Mouse (Mus musculus): ENCODE measurements at regions not wholly inside any gene's neighbourhood (a gene's known extent, or its start where the extent isn't known, plus 50 kb on each side); places are given as distances from the start of the nearest gene placed in this dataset.

DNA sequence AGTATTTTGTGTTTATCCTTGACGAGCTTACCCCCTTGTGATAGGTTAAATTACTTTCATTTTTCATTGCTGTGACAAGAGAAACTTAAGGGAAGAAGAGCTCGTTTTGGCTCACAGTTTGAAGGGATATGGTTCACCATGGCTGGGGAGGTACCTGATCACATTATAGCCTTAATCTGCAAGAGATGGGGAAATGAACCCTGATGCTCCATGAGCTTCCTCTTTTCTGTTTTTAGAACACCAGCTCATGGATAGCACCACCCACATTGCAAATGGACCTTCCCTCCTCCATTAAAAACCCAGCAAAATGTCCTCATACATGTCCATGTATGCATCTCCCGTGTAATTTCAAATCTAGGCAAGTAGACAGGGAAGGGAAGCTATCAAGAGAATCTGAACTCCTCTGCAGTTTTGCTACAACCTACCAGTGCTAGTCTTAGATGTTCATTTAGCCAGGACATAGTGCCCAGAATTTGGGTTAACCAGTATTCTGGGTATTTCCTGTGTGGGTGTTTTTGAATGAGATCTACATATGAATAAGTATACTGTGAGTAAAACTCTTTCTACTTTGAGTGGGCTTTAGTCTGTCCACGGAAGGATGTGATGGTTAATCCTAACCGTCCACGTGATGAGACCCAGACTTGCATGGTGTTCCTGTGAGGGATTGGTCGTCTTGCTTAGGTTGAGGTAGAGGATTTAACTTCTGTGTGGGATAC lies 121.5 kb upstream of the 4930412O13Rik start:
- Histone ChIP-seq H3K4me3 (no peak overlapping the region), H3K27ac (no peak overlapping the region), H3K9me3 (no peaks in the 10 kb centered on the region), H3K9ac (no peak overlapping the region), H3K4me1 (no peaks in the 10 kb centered on the region), H3K27me3 (no peaks in the 10 kb centered on the region), H3K36me3 (no peaks in the 10 kb centered on the region), H3K4me2 (no peak overlapping the region)
- ATAC-seq (ENCODE audit: insufficient number of reproducible peaks, insufficient read depth, low FRiP score, low TSS enrichment, low read depth): no peak
- WGBS: 83% methylated on average over 7 of the region's 7 CpGs

DNA sequence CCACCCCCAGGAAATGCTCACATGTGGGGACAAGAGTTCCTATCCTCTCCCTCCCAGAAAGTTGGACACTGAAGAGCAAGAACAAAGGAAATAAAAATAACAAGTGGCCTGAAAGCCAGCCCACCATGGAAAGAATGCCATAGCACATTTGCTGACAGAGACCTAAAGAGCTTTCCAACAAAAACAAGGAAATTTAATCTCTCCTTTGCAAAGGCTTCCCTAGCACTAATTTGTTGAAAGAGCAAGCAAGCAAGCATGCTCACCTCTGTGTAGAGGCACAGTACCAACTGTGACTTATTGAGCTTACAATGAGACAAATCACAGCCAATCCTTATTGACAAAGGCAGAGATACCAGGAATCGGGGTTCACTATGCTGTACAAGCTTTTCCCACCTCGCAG lies 100.9 kb upstream of the 4930412O13Rik start:
- Histone ChIP-seq H3K4me2 (no peak overlapping the region), H3K27ac (no peak overlapping the region), H3K27me3 (no peaks in the 10 kb centered on the region), H3K4me3 (no peak overlapping the region), H3K4me1 (no peaks in the 10 kb centered on the region), H3K36me3 (no peaks in the 10 kb centered on the region), H3K9me3 (no peaks in the 10 kb centered on the region), H3K9ac (no peak overlapping the region)
- ATAC-seq (ENCODE audit: insufficient number of reproducible peaks, insufficient read depth, low FRiP score, low TSS enrichment, low read depth): no peak
- 63% methylated on average over 2 of the region's 2 CpGs for WGBS

DNA sequence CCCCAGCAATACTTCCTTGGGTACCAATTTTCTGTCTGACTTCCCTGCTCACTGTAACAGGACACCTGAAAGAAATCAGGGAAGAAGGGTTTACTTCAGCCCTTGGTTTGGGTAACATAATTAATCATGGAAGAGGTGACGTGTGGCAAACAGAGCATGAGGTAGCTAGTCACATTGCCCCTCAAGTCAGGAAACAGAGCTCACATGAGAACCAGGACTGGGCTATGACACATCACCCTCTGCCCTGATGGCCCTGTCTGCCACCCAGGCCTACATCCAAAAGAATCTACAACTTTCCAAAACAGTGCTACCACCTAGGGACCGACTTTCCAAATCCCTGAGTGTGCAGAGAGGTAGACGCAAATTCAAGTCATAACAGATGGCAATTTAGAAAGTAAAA lies 98.4 kb upstream of the 4930412O13Rik start:
- Histone ChIP-seq H3K9ac (no peak overlapping the region), H3K36me3 (no peaks in the 10 kb centered on the region), H3K9me3 (no peaks in the 10 kb centered on the region), H3K4me3 (no peak overlapping the region), H3K27ac (no peak overlapping the region), H3K4me1 (no peaks in the 10 kb centered on the region), H3K27me3 (no peaks in the 10 kb centered on the region), H3K4me2 (no peak overlapping the region)
- 61% methylated on average over 3 of the region's 3 CpGs for WGBS
- ATAC-seq (ENCODE audit: insufficient number of reproducible peaks, insufficient read depth, low FRiP score, low TSS enrichment, low read depth): no peak

DNA sequence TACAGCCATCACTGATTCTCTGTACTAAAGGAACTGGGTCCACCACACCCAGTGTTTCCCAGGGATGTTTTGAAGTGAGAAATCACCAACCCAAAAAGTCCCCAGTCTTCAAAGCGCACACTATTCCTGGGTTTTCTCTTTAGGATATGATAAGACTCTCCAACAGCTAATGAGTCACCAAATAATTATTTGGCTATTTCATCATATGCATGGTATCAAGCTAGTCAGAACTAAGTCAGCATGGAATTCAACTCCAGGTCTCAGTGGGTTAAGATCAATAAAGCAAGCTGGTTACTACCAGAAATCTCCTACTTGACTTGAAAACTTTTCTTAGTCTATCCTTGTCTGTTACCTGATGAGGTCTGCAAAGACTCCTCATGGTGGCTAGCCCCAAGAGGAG lies 89.1 kb upstream of the 4930412O13Rik start:
- Histone ChIP-seq H3K9ac (no peak overlapping the region), H3K4me3 (no peak overlapping the region), H3K36me3 (no peaks in the 10 kb centered on the region), H3K9me3 (no peaks in the 10 kb centered on the region), H3K27me3 (no peaks in the 10 kb centered on the region), H3K27ac (no peak overlapping the region), H3K4me1 (no peaks in the 10 kb centered on the region), H3K4me2 (no peak overlapping the region)
- ATAC-seq (ENCODE audit: insufficient number of reproducible peaks, insufficient read depth, low FRiP score, low TSS enrichment, low read depth): no peak
- 94% methylated on average over 1 of the region's 1 CpGs for WGBS

DNA sequence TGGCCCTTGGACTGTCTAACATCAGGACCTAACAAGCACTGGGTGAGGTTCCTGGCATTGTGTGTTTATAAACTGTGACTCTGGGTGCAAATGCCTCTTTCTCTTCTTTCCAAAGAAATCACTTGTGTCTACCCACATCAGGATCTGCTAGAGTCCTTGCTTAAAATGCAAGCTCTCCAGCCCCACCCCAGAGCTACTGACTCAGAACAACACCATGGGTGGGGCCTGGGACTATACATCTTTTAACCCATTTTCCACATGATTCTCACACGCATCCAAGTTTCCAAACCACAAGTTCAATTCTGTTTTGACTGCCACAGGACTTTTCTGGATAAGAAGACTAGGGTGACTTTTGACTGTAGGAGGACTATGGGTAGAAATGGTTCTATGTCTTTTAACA lies 88.7 kb upstream of the 4930412O13Rik start:
- no peak overlapping the region for H3K4me2 ChIP-seq
- H3K36me3 ChIP-seq: no peaks in the 10 kb centered on the region
- H3K4me3 ChIP-seq: no peak overlapping the region
- H3K27me3 ChIP-seq: no peaks in the 10 kb centered on the region
- H3K9me3 ChIP-seq: no peaks in the 10 kb centered on the region
- no peaks in the 10 kb centered on the region for H3K4me1 ChIP-seq
- H3K9ac ChIP-seq: no peak overlapping the region
- ATAC-seq (ENCODE audit: insufficient number of reproducible peaks, insufficient read depth, low FRiP score, low TSS enrichment, low read depth): no peak
- H3K27ac ChIP-seq: no peak overlapping the region
- WGBS: 81% methylated on average over 1 of the region's 1 CpGs

DNA sequence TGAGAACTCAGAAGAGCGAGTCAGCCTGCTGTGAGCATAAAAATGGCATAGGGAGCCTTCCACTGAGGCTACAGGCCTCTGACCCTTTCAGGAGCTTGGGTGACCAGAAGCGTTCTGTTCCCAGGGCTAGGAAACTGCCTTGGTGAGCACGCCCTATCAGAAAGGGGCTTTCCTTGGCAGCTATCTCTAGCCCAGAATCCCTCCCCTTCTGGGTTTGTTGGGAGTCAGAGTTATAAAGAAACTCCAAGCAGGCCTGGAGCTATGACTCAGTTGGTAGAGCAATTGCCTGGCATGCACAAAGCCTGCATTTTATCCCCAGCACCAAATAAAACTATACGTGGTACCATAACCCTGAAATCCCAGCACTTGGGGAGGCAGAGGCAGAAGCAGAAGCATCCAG lies 85.7 kb upstream of the 4930412O13Rik start:
- Histone ChIP-seq H3K27me3 (no peaks in the 10 kb centered on the region), H3K4me2 (no peak overlapping the region), H3K4me3 (no peak overlapping the region), H3K9me3 (no peaks in the 10 kb centered on the region), H3K4me1 (no peaks in the 10 kb centered on the region), H3K9ac (no peak overlapping the region), H3K27ac (no peak overlapping the region), H3K36me3 (no peaks in the 10 kb centered on the region)
- no peak for ATAC-seq (ENCODE audit: insufficient number of reproducible peaks, insufficient read depth, low FRiP score, low TSS enrichment, low read depth)
- WGBS: 75% methylated on average over 4 of the region's 4 CpGs

DNA sequence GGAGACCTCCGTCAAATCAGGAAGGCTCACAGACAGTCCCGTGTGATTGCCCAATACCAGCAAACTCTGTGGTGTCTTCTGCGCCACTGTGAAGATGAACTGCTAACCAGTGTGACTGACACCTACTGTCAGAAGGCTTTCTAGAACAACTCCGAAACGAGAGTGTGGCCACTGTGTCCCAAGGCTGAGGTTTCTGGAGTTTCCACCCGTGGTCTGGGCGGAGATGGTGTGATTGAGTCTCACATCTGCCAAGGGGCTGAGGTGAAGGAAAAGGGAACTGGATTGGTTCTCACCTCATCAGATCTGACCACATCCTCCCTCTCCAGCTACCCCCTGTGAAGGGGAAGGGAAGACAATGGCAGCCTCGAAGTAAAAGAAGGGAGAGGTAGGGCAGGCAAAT lies 79.6 kb upstream of the 4930412O13Rik start:
- Histone ChIP-seq H3K27me3 (no peaks in the 10 kb centered on the region), H3K36me3 (no peaks in the 10 kb centered on the region), H3K27ac (no peak overlapping the region), H3K4me3 (no peak overlapping the region), H3K4me1 (no peaks in the 10 kb centered on the region), H3K4me2 (no peak overlapping the region), H3K9ac (no peak overlapping the region), H3K9me3 (no peaks in the 10 kb centered on the region)
- 77% methylated on average over 8 of the region's 8 CpGs for WGBS
- no peak for ATAC-seq (ENCODE audit: insufficient number of reproducible peaks, insufficient read depth, low FRiP score, low TSS enrichment, low read depth)

DNA sequence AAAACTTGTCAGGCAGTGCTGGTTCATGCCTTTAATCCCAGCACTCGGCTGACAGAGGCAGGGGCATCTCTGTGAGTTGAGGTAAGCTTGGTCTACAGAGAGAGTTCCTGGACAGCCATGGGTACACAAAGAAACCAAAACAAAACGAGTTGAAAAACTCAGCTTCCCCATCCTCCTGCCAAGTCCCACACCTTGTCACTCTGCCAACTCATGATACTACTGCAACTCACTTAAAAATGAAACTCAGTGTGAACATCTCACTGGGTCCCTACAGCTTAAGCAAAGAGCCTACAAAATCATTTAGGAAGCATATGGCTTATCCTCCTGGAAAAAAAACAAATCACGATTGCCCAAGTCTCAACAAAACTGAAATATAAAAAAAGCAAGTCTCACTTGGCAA lies 76.7 kb upstream of the 4930412O13Rik start:
- WGBS: 66% methylated on average over 3 of the region's 3 CpGs
- no peak overlapping the region for H3K4me2 ChIP-seq
- no peak overlapping the region for H3K9ac ChIP-seq
- H3K36me3 ChIP-seq: no peaks in the 10 kb centered on the region
- H3K4me1 ChIP-seq: no peaks in the 10 kb centered on the region
- H3K27me3 ChIP-seq: no peaks in the 10 kb centered on the region
- H3K27ac ChIP-seq: no peak overlapping the region
- no peak overlapping the region for H3K4me3 ChIP-seq
- H3K9me3 ChIP-seq: no peaks in the 10 kb centered on the region
- ATAC-seq (ENCODE audit: insufficient number of reproducible peaks, insufficient read depth, low FRiP score, low TSS enrichment, low read depth): no peak

DNA sequence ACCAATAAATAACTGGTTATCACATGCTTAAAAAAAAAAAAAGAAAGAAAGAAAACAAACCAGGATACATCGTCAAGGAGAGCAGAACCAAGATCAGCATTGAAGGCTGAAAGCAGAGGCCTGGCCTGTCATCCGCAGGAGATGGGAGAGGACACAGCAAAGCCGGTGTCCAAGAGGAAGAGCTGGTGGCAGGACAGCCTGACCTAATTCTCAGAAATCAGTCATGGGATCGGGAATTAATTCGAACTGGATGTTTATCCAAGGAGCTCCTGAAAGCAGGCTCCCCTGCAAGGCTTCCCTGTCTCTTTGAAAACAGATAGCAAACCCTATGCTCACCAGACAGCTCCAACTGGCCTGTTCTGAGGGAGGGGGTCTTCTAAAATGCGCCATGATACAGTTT lies 75.5 kb upstream of the 4930412O13Rik start:
- Histone ChIP-seq H3K9me3 (no peaks in the 10 kb centered on the region), H3K4me3 (no peak overlapping the region), H3K27me3 (no peaks in the 10 kb centered on the region), H3K9ac (no peak overlapping the region), H3K4me1 (no peaks in the 10 kb centered on the region), H3K36me3 (no peaks in the 10 kb centered on the region), H3K27ac (no peak overlapping the region), H3K4me2 (no peak overlapping the region)
- ATAC-seq (ENCODE audit: insufficient number of reproducible peaks, insufficient read depth, low FRiP score, low TSS enrichment, low read depth): no peak
- 82% methylated on average over 6 of the region's 6 CpGs for WGBS

All from embryonic facial prominence, embryonic 13.5 days (tissue).